Mouse (Mus musculus) left cerebral cortex, adult 2 months (tissue): ENCODE measurements at regions not wholly inside any gene's neighbourhood (a gene's known extent, or its start where the extent isn't known, plus 50 kb on each side); places are given as distances from the start of the nearest gene placed in this dataset.
A peak's percentile ranks its signal among the peaks of the same experiment; 100 is the strongest.

Source experiments
- DNase-seq, 2 experiments: peaks; one replicate each; pipeline ENCODE4 v3.0.0; 2021 to 2022; ENCODE audit warnings: low spot score in 2 of 2, mixed read lengths in 1 of 2; ENCODE audit errors: extremely low spot score in 1 of 2
- H3K27ac ChIP-seq: fragments of 200-600 bp; 2 replicates; pipeline ENCODE4 v1.8.1; 2022
- H3K4me3 ChIP-seq: fragments of 200-600 bp; 2 replicates; pipeline ENCODE4 v1.8.1; 2022
- CTCF ChIP-seq: fragments of 200-600 bp; IDR thresholded peaks from 2 replicates; pipeline ENCODE4 v1.8.1; 2022; ENCODE audit warnings: antibody characterized with exemption, mild to moderate bottlenecking, moderate library complexity
- intact Hi-C: fragments of 180-260 bp; cut with DNase I; formaldehyde crosslinking; loops from one replicate; pipeline ENCODE4 v1.15.1; 2025

- intact Hi-C loops = no loop called here
- no peak overlapping the region for H3K4me3 ChIP-seq
- no peak overlapping the region for H3K27ac ChIP-seq
- DNase-seq = no peak
- TF ChIP-seq CTCF = no peak
Observed at GRCm38 (mm10) chr6:94924338-94925039, 192.6 kb upstream of the Kbtbd8 start.

DNA sequence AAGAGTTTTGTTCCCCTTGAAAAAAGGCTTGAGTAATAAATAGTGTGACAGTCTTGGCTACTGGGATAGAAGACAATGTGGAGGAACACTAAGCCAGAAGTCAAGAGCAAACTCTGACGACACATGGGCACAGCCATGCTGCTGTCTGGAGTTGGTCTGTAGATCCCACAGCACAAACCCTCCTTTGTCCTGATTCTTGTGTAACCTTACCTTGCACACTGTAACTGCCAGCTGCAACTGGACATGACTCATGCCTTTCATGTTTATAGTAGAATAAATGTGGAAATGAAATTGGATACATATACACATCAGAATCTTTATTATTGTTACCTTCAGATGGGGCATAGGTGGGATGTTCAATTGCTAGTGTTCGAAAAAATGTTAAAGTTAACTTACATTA is 195.3 kb upstream of the Kbtbd8 start:
- intact Hi-C loops = no loop called here
- no peak overlapping the region for H3K4me3 ChIP-seq
- TF ChIP-seq CTCF = no peak

GRCm38 (mm10) chr6:94920770-94921169 is 196.3 kb upstream of the Kbtbd8 start:
- DNase-seq = no peak
- Histone ChIP-seq H3K27ac (no peak overlapping the region), H3K4me3 (no peak overlapping the region)
- intact Hi-C loops = no loop called here
- TF ChIP-seq CTCF = no peak

More for the DNA sequence above, 195.3 kb upstream of the Kbtbd8 start:
- no peak overlapping the region for H3K27ac ChIP-seq
- DNase-seq = no peak

DNA sequence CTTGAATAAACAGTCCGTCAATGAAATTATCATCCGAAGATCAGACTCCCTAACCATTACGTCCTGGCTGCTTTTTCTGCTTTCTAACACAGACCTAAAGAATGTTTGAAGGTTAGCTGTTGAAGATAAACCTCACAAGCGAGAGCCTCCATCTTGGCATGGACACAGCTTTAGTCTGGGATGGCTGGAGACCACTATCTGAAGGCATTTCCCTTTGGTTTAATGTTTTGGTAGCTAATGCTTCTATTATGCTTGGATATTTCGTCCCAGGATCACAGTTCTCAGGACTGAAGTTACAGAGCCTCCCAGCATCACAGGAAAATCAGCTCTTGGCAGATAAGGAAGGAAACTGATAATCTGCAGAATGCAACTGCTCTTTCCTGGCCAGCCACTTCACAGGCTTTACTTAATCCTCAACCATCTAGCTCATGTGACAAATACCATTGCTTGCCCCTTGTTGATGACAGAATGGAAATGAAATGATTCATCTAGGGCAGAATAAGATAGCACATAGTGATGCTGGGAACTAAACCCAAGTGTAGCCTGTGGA is 197.8 kb upstream of the Kbtbd8 start:
- intact Hi-C loops = no loop called here
- Histone ChIP-seq H3K27ac (no peak overlapping the region), H3K4me3 (no peak overlapping the region)
- TF ChIP-seq CTCF = no peak
- DNase-seq = no peak

GRCm38 (mm10) chr6:94915842-94916620 is 201.0 kb upstream of the Kbtbd8 start:
- Histone ChIP-seq H3K4me3 (no peak overlapping the region), H3K27ac (no peak overlapping the region)
- DNase-seq = peak in 1 of 2 experiments; percentile 14
- no peak for TF ChIP-seq CTCF
- intact Hi-C loops = no loop called here

DNA sequence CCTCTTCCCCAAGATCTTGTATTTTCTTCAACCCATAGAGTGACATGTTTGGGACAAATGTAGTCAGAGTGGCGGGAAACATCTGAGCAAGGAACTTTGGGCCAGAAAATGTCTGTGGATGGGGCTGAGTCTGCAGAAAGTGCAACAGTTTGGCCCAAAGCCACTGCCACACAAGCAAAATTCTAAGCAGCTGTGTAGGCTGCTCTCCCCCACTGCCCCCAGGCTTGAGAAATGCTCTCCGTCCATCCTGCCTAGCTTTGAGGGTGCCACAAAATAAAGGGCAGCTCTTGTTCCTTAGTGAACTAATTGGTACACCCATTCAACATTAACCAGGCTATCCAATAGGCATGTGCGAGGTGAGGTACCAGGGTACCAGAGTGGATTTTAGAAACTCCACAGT is 205.2 kb upstream of the Kbtbd8 start:
- Histone ChIP-seq H3K27ac (no peak overlapping the region), H3K4me3 (no peak overlapping the region)
- no peak for TF ChIP-seq CTCF
- intact Hi-C loops = no loop called here
- no peak for DNase-seq

DNA sequence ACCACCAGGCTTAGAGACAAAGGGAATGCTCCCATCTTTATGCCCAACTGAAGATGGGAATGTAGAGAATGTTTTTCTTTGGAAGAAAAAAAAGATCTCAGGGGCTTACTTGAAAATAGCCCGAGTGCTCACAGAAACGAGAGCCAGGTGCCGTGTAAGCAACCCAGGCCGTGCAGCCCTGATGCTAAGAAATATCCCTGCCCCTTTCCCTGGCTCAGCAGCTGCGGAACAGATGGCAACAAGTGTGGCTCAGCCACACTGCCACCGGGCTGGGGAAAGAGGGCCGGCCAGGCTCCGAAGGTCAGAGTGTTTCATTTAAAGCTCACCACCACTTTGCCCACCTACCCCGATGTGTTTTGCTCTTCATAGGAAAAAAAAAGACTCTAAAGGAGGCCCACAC is 205.7 kb upstream of the Kbtbd8 start:
- no peak for DNase-seq
- H3K27ac ChIP-seq = no peak overlapping the region
- intact Hi-C loops = no loop called here
- no peak for TF ChIP-seq CTCF
- H3K4me3 ChIP-seq = no peak overlapping the region

- intact Hi-C loops = no loop called here
- TF ChIP-seq CTCF = no peak
- no peak for DNase-seq
- no peak overlapping the region for H3K27ac ChIP-seq
- H3K4me3 ChIP-seq = no peak overlapping the region
Observed at GRCm38 (mm10) chr6:94900862-94901261, 200.9 kb upstream of the Lrig1 start.

DNA sequence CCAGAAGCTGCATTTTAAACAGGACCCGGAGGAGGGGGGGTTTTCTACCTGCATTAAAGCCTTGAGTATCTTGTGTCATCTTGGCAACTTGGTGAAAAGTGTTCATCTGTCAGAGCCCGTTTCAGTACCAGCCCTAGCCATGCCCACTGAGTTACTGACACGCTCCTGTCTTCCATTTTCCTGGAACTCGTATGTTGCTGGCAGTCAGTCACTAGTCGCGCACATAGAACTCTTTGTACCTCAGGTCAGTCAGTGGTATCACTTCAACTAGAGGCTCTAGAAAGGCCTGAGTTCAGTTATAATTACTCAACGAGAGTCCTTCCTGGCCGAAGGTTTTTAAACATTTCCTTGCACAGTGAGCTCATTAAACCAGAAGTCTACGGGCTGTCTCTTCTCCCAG is 198.9 kb upstream of the Lrig1 start:
- DNase-seq = no peak
- H3K4me3 ChIP-seq = no peak overlapping the region
- no peak overlapping the region for H3K27ac ChIP-seq
- intact Hi-C loops = no loop called here
- no peak for TF ChIP-seq CTCF

- Histone ChIP-seq H3K4me3 (no peak overlapping the region), H3K27ac (no peak overlapping the region)
- intact Hi-C loops = no loop called here
- DNase-seq = no peak
- TF ChIP-seq CTCF = no peak
Observed at GRCm38 (mm10) chr6:94890165-94890564, 190.2 kb upstream of the Lrig1 start.

- no peak for TF ChIP-seq CTCF
- intact Hi-C loops = no loop called here
- Histone ChIP-seq H3K4me3 (no peak overlapping the region), H3K27ac (no peak overlapping the region)
- no peak for DNase-seq
Observed at GRCm38 (mm10) chr6:94889271-94889670, 189.3 kb upstream of the Lrig1 start.

- intact Hi-C loops = no loop called here
- no peak overlapping the region for H3K4me3 ChIP-seq
- no peak for DNase-seq
- no peak for TF ChIP-seq CTCF
- no peak overlapping the region for H3K27ac ChIP-seq
Observed at GRCm38 (mm10) chr6:94881139-94881538, 181.2 kb upstream of the Lrig1 start.
